Mouse (Mus musculus) liver, embryonic 11.5 days (tissue): ENCODE data around the gene Cad. TPM values are rescaled to one million over a fixed set of nuclear protein-coding genes. Genes with fewer than 3 reads are reported as not detected.
"Not testable (repeated sequence)": the region's sequence is repeated elsewhere in the genome, so short reads cannot be mapped to it uniquely, and the experiment has no call there.

Experiments
- ATAC-seq: fragments of 200-750 bp; cut with Nextera tagmentation; replicated peaks from 2 replicates; pipeline ENCODE4 v1.8.0; 2017; ENCODE audit warnings: moderate number of reproducible peaks, mild to moderate bottlenecking, moderate TSS enrichment, moderate library complexity; ENCODE audit not compliant: low FRiP score
- DNase-seq: peaks from one replicate; pipeline ENCODE4 v3.0.0-alpha.2; 2017; ENCODE audit warnings: low spot score
- H3K27ac ChIP-seq: fragments of 300-500 bp; sonication (generic); 2 replicates; pipeline ENCODE4 v1.5.1; 2014; ENCODE audit warnings: mild to moderate bottlenecking, low read depth, low read length, control low read depth
- H3K27me3 ChIP-seq: fragments of 300-500 bp; sonication (generic); replicated peaks from 2 replicates; pipeline ENCODE4 v1.6.1; 2014; ENCODE audit warnings: low read length, mixed read lengths; ENCODE audit not compliant: control insufficient read depth, insufficient read depth
- H3K36me3 ChIP-seq: fragments of 300-500 bp; sonication (generic); 2 replicates; pipeline ENCODE4 v1.6.1; 2014; ENCODE audit warnings: mild to moderate bottlenecking, low read length, moderate library complexity, mixed read lengths; ENCODE audit not compliant: control insufficient read depth, insufficient read depth
- H3K4me1 ChIP-seq: fragments of 300-500 bp; sonication (generic); replicated peaks from 2 replicates; pipeline ENCODE4 v1.6.1; 2014; ENCODE audit warnings: low read length, mixed read lengths; ENCODE audit not compliant: control insufficient read depth, insufficient read depth
- H3K4me2 ChIP-seq: fragments of 300-500 bp; sonication (generic); 2 replicates; pipeline ENCODE4 v1.6.1; 2014; ENCODE audit warnings: mild to moderate bottlenecking, control low read depth, moderate library complexity
- H3K4me3 ChIP-seq: fragments of 300-500 bp; sonication (generic); 2 replicates; pipeline ENCODE4 v1.5.1; 2014; ENCODE audit warnings: low read depth, low read length, control low read depth
- H3K9ac ChIP-seq: fragments of 300-500 bp; sonication (generic); 2 replicates; pipeline ENCODE4 v1.6.1; 2014; ENCODE audit warnings: low read depth, low read length, control low read depth
- H3K9me3 ChIP-seq: fragments of 300-500 bp; sonication (generic); 2 replicates; pipeline ENCODE4 v1.6.1; 2016; ENCODE audit warnings: low read length, inconsistent platforms, mixed read lengths; ENCODE audit not compliant: control insufficient read depth
- WGBS: fragments of 180-500 bp; shearing (Covaris S2); extraction: QIAGEN DNeasy Blood & Tissue Kit; methylation state at CpG from one replicate; pipeline ENCODE4 v1.1.7; 2014; 5-methylcytosine and 5-hydroxymethylcytosine counted together
- polyA plus RNA-seq: library from polyadenylated mRNA; unstranded; fragments of >200 nt; fragmentation: Nextera tagmentation; extraction: Ambion mirVana; gene quantifications from 2 replicates; pipeline ENCODE4 v1.2.1, GENCODE M21; 2014

Cad gene
- polyA plus RNA-seq, 1 experiment from 2014 or later: 65.0 TPM

DNA sequence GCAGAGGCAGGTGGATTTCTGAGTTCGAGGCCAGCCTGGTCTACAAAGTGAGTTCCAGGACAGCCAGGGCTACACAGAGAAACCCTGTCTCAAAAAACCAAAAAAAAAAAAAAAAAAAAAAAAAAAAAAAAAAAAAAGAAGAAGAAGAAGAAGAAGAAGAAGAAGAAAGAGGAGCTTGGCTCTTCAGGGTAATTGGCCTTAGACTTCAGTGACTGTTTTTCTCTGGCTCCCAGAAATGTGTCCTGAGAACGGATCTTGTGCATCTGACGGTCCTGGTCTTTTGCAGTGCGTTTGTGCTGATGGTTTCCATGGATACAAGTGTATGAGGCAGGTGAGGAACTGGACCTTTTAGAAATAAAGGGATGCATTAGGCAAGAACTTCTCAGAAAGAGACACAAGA lies 852 bp upstream of the Cad start:
- H3K4me3 ChIP-seq: peak overlapping the region; percentile 69
- 69% methylated on average over 4 of the region's 4 CpGs for WGBS
- not testable (repeated sequence) for ATAC-seq, DNase-seq, H3K27me3 ChIP-seq, H3K4me1 ChIP-seq, H3K9me3 ChIP-seq, H3K27ac ChIP-seq, H3K36me3 ChIP-seq
- H3K9ac ChIP-seq: peak overlapping the region; percentile 66
- peak overlapping the region; percentile 71 for H3K4me2 ChIP-seq

DNA sequence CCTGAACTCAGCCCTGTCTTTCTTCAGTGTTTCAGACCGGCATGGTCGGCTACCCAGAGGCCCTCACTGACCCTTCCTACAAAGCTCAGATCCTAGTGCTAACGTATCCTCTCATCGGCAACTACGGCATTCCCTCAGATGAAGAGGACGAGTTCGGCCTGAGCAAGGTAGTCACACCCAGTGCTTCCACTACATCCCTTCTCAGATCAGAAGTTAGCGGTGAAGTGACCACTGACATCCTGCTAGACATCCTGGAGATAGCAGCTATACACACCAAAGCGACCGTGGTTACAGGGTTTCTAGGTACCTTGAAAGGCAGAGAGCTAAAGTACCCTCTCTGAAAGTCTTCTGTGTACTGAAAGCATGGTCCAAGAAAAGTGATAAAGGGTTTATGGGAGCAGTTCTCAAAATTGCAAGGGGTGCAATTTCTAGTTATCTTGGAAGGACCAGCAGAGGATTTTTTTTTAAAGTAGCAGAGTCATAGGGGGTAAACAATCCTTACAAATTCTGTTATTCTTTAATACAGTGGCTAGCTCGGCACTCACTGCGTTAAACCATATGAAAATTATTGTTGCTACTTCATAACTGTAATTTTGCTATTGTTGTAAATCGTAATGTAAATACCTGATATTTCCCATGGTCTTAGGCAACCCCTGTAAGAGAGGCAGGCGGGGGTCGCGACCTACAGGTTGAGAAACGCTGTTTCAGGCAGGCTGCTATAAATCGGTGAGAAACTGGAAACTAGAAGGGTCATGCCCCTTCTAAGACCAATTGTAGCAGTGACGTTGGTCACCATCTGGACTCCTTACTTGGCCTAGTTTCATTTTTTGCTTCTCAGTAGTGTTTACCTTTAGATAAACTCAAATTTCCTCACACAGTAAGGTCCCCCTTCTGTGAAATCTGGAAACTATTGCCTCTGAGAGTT lies 898 bp downstream of the Cad start:
- WGBS: 17% methylated on average over 19 of the region's 19 CpGs
- Histone ChIP-seq H3K4me1 (peaks cover 5% of the 10 kb centered on the region), H3K27me3 (no peaks in the 10 kb centered on the region), H3K9me3 (no peaks in the 10 kb centered on the region), H3K4me2 (peak overlapping the region; percentile 71), H3K9ac (peak overlapping the region; percentile 66), H3K36me3 (peaks cover 18% of the 10 kb centered on the region), H3K27ac (peak overlapping the region; percentile 10; the same call in 1 of the 2 replicates), H3K4me3 (peak overlapping the region; percentile 69)
- no peak; the same call in 1 of the 2 replicates for ATAC-seq
- peak; percentile 43 for DNase-seq

DNA sequence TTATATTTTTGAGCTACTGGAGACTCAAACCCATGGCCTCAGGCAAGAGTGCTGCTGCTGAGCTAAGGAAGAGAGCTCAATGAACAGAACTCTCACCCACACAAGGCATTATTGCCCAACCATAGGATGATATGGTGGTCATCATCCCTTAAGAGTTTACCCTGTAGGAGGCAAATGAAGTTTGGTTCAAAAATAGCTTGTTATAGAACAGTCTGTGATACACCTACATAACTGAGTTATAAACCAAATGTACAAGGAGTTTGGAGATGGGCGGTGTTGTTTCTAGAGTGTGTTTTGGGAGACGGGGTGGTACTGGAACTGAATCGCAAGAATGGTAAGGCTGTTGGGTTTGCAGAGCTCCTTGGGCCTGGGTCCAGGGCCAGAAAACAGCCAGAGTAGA lies 15.2 kb downstream of the Cad start:
- Histone ChIP-seq H3K4me2 (no peak overlapping the region), H3K4me1 (no peaks in the 10 kb centered on the region), H3K36me3 (peaks cover 78% of the 10 kb centered on the region), H3K4me3 (no peak overlapping the region), H3K27me3 (no peaks in the 10 kb centered on the region), H3K9ac (no peak overlapping the region), H3K27ac (no peak overlapping the region), H3K9me3 (no peaks in the 10 kb centered on the region)
- WGBS: 92% methylated on average over 3 of the region's 3 CpGs
- ATAC-seq: no peak
- DNase-seq: no peak

DNA sequence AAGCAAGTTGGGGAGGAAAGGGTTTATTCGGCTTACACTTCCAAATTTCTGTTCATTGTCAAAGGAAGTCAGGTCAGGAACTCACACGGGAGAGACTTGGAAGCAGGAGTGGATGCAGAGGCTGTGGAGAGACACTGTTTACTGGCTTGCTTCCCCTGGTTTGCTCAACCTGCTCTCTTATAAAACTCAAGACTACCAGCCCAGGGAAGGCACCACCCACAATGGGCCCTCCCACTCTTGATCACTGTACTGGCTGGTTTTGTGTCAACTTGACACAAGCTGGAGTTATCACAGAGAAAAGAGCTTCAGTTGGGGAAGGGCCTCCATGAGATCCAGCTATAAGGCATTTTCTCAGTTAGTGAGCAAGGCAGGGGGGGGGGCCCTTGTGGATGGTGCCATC lies 16.5 kb downstream of the Cad start:
- Histone ChIP-seq H3K9ac (no peak overlapping the region), H3K36me3 (peaks cover 89% of the 10 kb centered on the region), H3K4me3 (no peak overlapping the region), H3K27me3 (no peaks in the 10 kb centered on the region), H3K9me3 (no peaks in the 10 kb centered on the region), H3K4me2 (no peak overlapping the region), H3K4me1 (no peaks in the 10 kb centered on the region), H3K27ac (no peak overlapping the region)
- WGBS: 74% methylated on average over 2 of the region's 2 CpGs
- no peak for ATAC-seq
- no peak for DNase-seq

DNA sequence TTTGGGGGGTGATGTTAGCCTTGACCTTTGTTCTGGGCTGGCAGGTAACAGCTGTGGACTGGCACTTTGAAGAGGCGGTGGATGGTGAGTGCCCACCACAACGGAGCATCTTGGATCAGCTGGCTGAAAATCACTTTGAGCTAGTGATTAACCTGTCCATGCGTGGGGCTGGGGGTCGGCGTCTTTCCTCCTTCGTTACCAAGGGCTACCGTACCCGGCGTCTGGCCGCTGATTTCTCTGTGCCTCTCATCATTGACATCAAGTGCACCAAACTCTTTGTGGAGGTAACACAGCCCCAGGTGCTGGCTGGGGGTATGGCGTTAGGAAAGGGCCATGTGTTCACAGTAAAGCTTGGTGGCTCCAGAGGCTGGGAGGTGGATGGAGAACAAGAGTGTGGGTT lies 17.2 kb downstream of the Cad start:
- H3K27me3 ChIP-seq: no peaks in the 10 kb centered on the region
- no peak overlapping the region for H3K27ac ChIP-seq
- WGBS: 90% methylated on average over 11 of the region's 11 CpGs
- H3K4me2 ChIP-seq: no peak overlapping the region
- H3K4me1 ChIP-seq: no peaks in the 10 kb centered on the region
- H3K36me3 ChIP-seq: peaks cover 90% of the 10 kb centered on the region
- no peaks in the 10 kb centered on the region for H3K9me3 ChIP-seq
- DNase-seq: no peak
- ATAC-seq: no peak
- no peak overlapping the region for H3K9ac ChIP-seq
- H3K4me3 ChIP-seq: no peak overlapping the region

DNA sequence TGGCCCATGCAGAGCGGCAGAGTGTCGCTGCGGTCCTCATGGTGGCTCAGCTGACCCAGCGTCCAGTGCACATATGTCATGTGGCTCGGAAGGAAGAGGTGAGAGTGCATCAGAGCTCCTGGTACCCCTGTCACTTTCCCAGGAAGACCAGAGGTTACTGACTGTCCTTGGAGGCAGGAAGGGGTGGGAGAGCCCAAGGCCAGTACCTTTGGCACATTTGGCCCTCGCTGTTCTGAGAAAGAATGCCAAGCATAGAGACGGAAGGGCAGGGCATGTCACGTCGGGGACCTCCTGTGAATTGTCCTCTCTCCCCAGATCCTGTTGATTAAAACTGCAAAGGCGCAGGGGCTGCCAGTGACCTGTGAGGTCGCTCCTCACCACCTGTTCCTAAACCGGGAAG lies 18.6 kb downstream of the Cad start:
- ATAC-seq (no peak), DNase-seq (no peak)
- WGBS: 93% methylated on average over 12 of the region's 12 CpGs
- Histone ChIP-seq H3K9ac (no peak overlapping the region), H3K4me3 (no peak overlapping the region), H3K4me1 (no peaks in the 10 kb centered on the region), H3K9me3 (no peaks in the 10 kb centered on the region), H3K27me3 (no peaks in the 10 kb centered on the region), H3K4me2 (no peak overlapping the region), H3K27ac (no peak overlapping the region), H3K36me3 (peaks cover 89% of the 10 kb centered on the region)

DNA sequence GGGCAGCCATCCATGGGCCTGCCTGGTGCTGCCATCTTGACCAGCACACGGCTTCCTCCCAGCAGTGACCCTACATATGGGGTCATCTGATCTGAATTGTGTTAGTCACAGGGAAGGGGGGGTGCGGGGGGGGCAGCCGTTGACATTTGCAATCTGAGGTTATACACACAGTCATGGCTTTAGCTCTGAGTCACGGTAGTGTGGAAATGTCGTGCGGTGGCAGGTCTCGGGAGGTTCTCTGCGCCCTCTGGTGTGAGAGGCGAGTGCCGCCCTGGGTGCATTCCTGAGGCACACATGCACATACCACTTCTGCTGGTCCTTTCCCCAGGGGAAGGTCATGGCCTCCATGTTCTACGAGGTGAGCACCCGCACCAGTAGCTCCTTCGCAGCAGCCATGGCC lies 21.8 kb downstream of the Cad start:
- H3K9me3 ChIP-seq: no peaks in the 10 kb centered on the region
- H3K36me3 ChIP-seq: peaks cover 72% of the 10 kb centered on the region
- ATAC-seq (no peak), DNase-seq (no peak)
- no peak overlapping the region for H3K27ac ChIP-seq
- no peaks in the 10 kb centered on the region for H3K27me3 ChIP-seq
- no peak overlapping the region for H3K4me3 ChIP-seq
- no peak overlapping the region for H3K4me2 ChIP-seq
- whole genome bisulfite sequencing: 87% methylated on average over 13 of the region's 13 CpGs
- H3K4me1 ChIP-seq: no peaks in the 10 kb centered on the region
- H3K9ac ChIP-seq: no peak overlapping the region

DNA sequence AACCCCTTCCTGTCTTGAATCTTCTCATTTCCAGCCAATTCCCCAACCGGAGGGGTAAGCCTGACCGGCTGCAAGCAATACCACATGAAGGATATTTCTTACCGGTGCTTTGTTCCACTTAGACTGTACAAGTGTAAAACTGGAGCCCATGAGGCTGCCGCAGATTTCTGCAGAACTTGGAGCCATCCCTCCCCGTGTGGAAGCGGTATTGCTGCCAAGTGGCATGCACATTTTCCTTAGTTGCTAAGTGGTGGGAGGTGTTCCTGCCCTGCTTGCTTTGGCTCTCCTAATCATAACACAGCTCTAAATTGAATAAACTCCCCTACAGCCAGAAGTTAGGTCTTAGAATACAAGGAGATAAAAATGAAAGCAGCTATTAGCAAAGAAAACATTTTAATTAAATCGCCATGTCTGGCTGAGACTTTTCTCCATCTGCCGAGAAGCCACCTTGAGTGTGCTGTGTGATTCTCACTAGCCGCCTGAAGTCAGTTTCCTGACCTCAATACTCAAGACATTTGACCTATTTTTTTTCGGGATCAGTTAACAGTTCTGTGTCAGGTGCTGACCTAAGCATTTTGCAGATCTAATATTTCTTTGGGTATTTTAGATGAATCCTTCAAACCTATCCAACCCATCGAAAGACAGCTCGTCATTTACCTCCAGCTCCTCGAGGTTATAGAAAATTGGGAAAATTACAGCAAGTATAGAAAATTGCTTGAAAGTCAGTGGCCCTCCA lies 25.6 kb downstream of the Cad start:
- WGBS: 79% methylated on average over 13 of the region's 13 CpGs
- no peak for DNase-seq

More for the DNA sequence above, 25.6 kb downstream of the Cad start:
- Histone ChIP-seq H3K4me1 (peaks cover 11% of the 10 kb centered on the region), H3K4me3 (no peak overlapping the region), H3K27ac (no peak overlapping the region), H3K36me3 (peaks cover 36% of the 10 kb centered on the region), H3K4me2 (no peak overlapping the region), H3K27me3 (no peaks in the 10 kb centered on the region), H3K9me3 (no peaks in the 10 kb centered on the region), H3K9ac (no peak overlapping the region)
- ATAC-seq: no peak
